Mouse (Mus musculus) cerebellum, postnatal 10 days (tissue): ENCODE measurements around the gene Osbpl3.

ENCODE experiments used
- DNase-seq, 2 experiments: peaks; one replicate each; pipeline ENCODE4 v3.0.0; 2021; ENCODE audit warnings: mixed read lengths in 2 of 2

Gene Osbpl3

DNA sequence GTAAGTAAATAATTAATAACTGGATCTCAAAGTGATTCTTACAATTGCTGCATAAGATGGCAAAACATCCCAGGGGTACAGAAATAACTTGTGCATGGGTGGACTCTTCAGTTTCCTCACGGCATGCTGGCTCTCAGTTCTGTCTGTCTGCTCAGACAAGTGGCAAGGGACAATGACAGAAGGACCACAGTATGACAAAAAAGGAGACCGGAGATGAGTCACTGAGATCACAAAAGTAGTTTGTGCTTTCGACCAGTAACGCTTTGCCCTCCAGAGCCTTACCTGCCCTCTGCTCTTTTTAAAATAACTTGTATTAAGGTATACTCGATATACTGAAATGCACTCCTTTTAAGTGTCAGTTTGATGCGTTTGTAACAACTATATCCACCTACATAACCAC lies 55.8 kb downstream of the Osbpl3 start:
- DNase-seq: no peak

DNA sequence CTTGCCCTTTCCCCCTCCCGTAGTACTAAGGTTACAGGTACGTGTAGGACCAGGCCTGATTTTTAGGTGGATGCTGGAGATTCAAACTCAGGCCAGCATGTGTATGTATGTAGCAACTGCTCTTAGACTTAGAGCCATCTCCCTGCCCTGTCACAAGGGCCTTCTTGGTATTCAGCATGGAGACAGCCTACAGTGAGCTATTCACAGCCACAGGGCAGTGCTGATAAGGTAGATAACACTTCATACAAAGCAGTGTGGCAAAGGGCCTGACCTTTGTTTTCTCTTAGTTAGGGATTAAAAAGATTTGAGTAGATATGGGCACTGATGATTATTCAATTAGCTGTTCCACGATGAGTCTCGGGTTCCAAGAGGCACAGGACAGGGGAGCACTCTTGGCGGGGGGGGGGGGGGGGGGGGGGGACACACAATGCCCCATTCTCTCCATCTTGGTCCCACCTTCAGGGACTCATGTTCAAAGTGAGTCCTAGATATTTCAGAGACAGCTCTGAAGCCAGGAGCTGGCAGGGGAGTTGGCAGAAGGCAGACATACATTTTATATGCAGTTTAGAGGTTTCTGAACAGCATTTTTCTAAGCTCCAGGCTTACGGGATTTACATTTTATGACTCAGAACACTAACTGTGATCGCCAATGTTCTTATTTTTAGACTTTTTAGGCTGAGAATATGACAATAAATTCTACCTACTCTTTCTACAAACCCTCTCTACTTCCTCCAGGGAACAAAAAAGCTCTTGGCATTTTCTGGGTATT lies 56.4 kb downstream of the Osbpl3 start:
- DNase-seq: no peak

GRCm38 (mm10) chr6:50398324-50398723 lies 57.7 kb downstream of the Osbpl3 start:
- no peak for DNase-seq

- no peak for DNase-seq
Measured at GRCm38 (mm10) chr6:50397116-50397515, 58.9 kb downstream of the Osbpl3 start.

DNA sequence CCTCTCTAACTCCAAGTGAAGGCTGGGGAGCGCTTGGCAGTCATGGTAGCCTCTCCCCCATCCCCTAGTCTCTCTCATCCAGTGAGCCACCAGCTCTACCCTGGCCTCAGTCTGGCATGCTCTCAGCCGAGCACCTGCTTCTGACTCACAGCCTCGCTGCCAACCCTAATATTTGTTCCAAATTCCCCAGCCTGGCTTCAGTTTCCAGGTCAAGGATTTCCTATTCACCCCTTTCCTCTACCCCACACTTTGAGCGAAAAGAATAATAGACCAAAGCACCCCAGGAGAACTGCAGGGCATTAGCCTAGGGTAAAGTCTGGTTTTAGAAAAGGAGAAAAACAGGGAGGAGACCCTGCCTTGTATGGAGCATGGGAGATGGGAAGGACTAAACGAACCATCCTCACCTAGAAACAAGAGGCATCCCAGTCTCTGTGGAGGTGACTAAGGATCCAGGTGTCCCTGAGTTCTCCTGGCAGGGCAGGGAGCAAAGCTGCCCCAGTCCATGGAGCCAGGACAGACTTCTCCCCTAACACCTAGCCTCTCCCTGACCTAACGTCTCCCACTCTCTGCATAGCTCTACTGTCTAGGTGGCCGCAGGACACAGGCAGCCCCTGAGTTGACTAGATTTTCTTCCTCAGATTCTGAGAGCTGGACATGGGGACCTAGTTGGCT lies 60.2 kb downstream of the Osbpl3 start:
- peak; percentile 64 to 75 for DNase-seq

DNA sequence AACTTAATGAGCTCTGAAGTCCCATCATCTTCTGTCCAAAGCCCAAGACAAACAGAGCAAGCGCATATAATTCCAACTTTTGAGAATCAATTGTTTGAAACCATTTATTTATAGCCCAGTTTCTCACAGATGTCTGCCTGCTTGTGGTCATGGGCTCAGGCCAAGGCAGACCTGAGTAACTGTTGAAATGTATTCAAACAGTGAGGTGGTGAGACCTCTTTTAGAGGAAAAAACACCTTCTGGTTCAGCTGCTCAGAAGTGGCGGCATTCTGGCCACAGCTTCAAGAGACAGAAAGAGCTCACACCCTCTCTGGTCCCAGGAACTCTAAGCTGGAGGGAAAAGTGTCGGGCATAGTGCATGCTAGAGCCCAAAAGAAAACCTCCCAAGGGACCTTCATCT lies 61.6 kb downstream of the Osbpl3 start:
- DNase-seq: no peak

DNA sequence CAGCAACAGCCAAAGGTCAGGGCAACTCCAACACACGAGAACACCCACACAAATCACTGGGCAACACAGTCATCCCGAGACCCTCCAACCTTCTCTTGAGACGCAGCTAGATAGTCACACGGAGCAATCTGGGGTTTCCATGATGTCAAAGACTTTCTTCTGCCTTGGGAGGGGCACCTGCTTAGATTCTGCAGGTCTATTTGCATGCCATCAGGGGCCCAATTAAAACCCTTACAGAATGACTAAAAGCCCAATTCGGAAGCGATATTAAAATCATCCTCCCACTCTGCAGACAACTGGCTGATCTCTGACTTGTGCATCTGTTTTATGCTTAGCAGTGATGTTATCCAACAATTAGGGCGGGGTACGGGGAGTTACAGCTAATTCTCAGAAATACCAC lies 62.0 kb downstream of the Osbpl3 start:
- no peak for DNase-seq

DNA sequence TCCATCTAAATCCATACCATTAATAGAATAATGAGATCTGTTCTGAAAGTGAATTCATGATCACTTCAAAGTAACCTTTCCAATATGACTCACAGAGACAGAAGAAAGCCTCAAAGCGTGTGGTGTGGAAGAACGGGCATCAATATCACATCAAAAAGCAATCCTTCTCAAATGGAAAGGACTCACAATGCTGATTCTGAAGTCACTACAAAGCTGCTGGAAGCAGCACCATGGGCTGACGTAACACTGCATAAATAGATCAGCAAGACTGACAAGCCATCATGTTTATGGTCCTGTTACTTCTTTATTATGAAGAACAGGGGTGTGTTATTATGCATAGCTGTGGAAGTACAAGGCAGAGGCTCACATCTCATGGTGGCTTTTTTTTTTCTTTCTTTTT lies 64.0 kb downstream of the Osbpl3 start:
- DNase-seq: no peak

DNA sequence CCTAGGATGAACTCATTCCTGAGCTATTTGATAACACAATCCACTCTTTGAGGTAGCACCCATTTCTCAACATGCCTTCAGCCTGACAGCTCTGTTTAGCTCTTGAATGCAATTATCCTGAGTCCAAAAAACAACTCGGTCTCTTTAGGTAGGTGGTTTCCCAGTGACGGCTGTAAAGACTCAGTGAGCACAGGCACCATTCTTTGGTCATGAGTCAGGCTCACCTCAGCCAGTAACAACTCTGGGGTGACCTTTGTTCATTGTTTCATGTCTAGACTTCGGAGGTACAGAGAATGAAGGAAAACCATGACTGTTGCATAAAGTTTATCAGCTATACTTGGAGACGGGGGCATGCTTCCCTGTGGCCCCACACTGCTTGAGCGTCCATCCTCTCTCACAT lies 65.7 kb downstream of the Osbpl3 start:
- no peak for DNase-seq

- no peak for DNase-seq
Measured at GRCm38 (mm10) chr6:50387629-50388028, 68.4 kb downstream of the Osbpl3 start.

DNA sequence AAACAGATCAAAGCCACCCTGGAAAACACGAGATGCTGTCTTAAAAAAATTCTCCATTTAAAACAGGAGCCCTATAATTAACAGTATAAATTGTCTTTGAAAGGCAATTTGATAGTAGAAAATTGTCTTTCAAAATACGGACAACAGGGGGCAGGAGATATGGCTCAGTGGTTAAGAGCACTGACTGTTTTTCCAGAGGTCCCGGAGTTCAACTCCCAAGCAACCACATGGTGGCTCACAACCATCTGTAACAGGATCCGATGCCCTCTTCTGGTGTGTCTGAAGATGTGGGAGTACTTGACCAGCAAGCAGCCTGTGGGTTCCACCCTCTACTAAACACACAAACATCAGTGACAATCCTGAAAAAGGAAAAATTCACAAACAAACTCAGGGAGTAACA lies 69.5 kb downstream of the Osbpl3 start:
- no peak for DNase-seq

DNA sequence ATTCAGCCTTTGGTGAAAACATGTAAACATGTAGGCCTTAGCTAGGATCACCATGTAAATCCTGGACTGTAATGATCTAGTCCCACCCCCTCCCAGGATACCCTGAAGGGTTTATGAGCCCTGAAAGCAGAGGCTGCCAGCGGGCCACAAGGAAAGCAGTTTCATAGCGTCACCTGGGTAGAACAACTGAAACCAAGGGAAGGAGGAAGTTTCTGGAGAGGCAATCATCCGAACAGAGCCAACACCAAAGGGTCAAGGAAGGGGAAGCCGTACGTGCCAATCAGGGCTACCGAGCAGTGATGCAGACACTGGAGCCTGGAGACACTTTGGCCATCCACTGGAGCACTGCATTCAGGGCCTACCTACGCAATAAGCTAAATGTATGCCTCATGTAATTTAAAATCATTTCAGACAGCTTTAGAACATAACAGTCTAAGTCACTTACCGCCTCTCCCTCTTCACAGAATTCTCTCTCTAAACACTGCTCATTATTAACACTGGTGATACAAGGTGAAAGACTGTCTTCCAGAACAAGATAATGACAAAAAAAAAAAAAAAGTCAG lies 70.5 kb downstream of the Osbpl3 start:
- no peak for DNase-seq

DNA sequence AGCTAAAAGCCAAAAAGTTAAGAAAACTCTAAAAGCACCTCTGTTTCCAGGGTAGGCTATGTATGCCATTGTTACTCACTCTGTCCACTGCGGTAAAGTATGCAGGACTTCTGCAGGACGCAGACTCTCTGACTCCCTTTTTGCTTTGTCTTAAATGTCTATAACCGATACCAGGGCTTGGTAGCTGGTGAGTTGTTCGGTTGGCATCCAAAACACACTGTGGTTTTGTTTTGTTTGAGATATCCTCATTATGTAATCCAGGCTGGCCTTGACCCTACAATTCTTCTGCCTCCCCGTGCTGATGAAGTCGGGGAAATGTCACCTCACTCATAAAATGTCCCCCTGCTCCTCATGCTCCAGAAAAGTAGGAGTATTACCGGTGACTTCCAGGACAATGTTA lies 73.3 kb downstream of the Osbpl3 start:
- DNase-seq: no peak

DNA sequence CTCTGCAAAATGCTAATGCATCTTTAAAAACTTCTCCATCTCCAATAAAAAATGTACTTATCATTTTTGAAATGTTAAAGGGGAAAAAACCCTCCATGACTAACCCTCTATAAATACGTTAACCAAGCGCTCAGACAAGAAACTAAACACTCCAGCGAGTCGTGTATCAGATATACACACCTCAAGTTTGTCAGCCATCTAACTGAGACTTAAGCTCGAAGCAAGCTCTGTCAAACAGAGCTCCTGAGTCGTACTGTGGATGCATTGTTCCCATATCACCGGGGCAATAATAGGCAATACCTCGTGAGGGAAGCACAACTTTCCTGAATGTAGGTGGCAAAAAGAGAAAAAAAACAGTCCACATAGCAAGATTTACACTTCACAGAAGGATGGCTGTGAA lies 73.8 kb downstream of the Osbpl3 start:
- DNase-seq: no peak

DNA sequence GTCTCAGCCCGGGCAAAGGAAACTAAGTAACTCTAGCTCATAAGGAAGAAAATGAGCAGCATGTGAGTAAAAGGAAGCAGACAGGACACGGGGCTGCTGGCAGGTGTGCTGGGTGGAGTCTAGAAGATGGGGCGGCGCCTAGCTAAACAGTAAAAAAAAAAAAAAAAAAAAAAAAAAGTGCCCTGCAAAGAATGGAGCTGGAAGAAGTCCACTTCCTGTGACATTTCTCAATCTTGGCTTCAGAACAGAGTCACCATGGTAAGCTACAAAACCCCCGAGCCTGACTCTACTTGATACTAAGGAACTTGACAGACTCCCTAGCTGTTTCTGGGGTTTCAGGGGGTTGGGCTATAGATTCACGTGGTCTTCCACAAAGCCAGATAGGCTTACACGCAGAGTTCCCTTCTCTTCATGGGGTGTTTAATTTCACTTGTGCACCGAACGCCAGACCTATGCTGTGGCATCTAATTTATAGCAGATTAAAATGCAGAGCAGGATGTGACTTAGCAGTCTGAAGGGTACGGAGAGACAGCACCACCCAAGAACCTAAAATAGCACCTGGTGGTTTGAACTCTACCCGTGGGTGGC lies 74.4 kb downstream of the Osbpl3 start:
- DNase-seq: no peak

DNA sequence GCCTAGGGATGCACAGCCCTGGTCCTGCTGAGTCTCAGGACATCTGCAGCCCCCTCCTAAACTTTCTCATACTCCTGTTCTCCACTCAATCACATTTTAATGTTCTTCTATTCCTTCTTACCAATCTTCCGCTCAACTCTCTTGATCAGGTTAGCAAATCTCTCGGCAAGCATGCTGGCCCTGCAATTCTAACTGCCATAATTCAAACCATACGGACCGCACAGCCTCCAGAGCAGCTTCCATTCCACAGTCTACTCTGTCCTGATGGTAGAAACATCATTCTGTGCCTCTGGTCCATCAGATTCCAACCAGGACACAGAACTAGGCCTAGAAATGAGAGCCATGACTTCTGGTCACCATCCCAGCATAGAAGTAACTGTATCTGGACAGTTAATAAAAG lies 76.3 kb downstream of the Osbpl3 start:
- DNase-seq: no peak

GRCm38 (mm10) chr6:50379136-50379535 lies 76.9 kb downstream of the Osbpl3 start:
- no peak for DNase-seq

GRCm38 (mm10) chr6:50377742-50378720 lies 78.0 kb downstream of the Osbpl3 start:
- no peak for DNase-seq

DNA sequence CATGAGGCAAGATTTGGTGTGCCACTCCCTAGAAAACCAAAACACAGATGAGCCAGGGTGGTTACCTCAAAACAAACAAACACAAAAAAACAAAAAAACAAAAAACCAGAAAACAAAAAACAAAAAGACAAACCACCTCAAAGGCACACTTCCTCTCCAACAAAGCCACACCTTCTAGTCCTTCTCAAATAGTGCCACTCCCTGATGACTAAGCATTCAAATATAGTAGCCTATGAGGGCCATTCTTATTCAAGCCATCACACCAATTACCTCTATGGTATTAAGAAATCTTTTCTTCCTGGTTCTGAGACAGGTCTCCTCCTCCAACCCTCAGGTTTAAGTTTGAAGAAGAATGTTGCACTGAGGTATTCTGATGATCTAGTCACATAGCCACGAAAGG lies 79.3 kb downstream of the Osbpl3 start:
- no peak for DNase-seq

DNA sequence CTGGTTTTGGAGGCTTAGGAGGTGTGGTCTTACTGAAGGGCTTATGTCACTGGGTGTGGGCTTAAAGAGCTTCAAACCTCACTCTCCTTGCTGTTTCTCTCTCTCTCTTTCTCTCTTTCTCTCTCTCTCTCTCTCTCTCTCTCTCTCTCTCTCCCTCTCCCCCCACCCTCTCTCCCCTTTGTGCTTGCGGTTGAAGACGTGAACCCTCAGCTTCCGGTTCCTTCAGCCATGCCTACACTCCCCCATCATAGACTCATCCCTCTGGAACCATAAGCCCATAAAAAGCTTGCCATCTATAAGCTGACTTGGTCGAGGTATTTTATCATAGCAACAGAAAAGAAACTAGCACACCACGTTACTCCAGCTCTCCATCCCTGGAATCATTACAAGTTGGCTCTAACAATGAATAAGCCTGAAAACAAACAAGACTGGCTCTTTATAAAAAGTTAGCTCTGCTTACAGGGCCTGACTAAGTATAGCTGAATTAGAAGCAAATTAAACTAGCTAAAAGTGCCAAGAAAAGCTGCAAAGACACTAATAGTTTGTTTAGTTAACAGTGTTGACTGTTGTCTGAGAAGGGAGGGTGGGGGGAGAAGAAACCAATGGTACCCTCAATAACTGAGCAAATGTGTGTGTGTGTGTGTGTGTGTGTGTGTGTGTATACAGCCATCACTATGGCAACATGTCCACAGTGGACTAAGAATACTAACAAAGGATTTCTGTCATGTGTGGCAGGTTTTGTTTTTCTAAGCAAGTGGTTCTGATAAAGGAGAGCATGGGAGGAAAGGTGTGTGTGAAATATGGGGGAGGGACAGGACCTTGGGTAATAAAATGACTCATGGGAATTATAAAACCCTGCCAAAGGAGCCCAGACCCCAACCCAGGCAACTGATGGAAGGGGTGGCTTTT lies 83.2 kb downstream of the Osbpl3 start:
- DNase-seq: no peak

DNA sequence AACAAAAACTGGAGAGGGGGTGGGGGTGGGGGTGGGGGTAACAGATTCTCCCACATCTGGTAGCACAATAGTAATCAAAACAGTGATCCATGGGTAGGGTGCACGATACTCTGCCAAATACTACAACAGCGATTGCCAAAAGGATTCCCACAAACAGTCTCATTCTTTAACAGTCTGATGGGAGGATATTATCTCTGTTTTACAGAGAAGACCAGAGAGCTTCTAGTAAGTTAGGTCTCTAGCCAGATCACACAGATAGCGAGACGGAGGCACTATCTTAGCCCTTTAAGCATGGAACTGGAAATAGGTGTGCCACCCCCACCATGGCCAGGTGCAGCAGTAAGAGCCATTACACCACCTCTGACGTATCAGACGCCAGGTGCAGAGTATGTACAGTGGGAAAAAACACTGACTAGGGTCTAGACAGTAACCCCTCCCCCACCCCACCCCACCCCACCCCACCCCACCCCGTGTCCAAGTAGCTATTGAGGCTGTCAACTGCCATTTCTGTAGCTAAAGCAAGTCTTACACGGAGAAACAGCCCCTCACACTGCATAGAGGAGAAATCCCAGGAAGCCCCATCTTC lies 84.4 kb downstream of the Osbpl3 start:
- no peak for DNase-seq
